Mouse (Mus musculus) MEL-GATA-1-ER (cell line): ENCODE results near the gene Dirc2.
A peak's percentile ranks its signal among the peaks of the same experiment; 100 is the strongest.

ENCODE experiments used
- DNase-seq: peaks from one replicate; pipeline ENCODE4 v3.0.0-alpha.2; 2012; ENCODE audit warnings: low read depth; ENCODE audit errors: extremely low read depth

Gene Dirc2

GRCm38 (mm10) chr16:35768785-35769642 lies at the start of gene Dirc2:
Dirc2 (minus strand) TSS chr16:35769356.
- no peak for DNase-seq

GRCm38 (mm10) chr16:35817255-35818089 lies 48.3 kb upstream of the Dirc2 start:
- peak; percentile 21 for DNase-seq

GRCm38 (mm10) chr16:35813119-35813518 lies 44.0 kb upstream of the Dirc2 start:
- no peak for DNase-seq

GRCm38 (mm10) chr16:35808838-35809237 lies 39.7 kb upstream of the Dirc2 start:
- no peak for DNase-seq

DNA sequence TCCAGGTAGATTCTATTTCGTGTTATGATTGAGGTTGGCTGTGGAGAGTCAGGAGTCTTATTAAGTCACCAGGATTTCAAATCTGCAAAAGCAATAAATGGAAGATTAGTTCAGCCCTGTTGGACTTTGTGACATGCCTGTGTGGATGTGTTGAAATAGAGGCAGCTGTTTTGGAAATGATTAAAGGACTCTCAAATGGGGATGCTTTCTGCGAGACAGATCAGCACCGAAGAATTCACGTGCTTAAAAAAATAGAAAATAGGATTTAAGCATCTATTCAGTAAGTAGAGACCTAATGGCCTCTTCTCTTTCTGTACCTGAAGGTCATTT lies 38.5 kb upstream of the Dirc2 start:
- no peak for DNase-seq

DNA sequence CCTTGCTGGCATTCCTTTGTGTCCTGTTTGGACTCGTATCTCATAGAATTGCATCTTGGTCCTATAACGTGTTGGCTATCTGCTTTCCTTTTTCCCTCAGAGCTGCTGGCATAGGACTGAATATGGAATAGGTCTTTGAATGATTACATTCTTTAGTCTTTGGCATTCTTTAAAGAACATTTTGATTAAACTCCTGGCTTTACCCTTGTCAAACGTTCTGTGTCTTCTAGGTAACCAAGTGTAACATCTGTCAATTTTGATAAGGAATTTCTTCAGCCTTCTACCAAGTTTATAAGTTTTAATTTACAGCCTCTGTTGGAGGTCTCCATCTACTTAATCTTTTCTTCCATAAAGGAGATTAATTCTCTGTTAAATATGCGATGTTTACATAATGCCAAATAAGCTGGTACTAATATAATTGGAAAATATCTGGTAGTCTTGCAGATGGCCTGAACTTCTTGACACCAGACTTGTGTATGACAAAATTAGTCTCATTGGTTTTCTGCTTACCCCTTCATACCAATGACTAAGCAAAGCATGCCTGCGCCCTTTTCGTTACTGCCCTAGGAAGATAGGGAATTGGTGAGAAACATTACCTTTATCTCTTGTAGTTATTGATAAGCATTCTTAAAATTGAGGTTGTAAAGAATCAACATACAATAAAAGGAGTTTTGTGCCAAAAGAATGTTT lies 38.0 kb upstream of the Dirc2 start:
- no peak for DNase-seq

- no peak for DNase-seq
Observed at GRCm38 (mm10) chr16:35803723-35804122, 34.6 kb upstream of the Dirc2 start.

- DNase-seq = no peak
Observed at GRCm38 (mm10) chr16:35802163-35802562, 33.0 kb upstream of the Dirc2 start.

- no peak for DNase-seq
Observed at GRCm38 (mm10) chr16:35791962-35792521, 22.9 kb upstream of the Dirc2 start.

GRCm38 (mm10) chr16:35788330-35788729 lies 19.2 kb upstream of the Dirc2 start:
- no peak for DNase-seq

- DNase-seq = no peak
Observed at GRCm38 (mm10) chr16:35787568-35788189, 18.5 kb upstream of the Dirc2 start.

GRCm38 (mm10) chr16:35787163-35787562 lies 18.0 kb upstream of the Dirc2 start:
- DNase-seq = no peak

DNA sequence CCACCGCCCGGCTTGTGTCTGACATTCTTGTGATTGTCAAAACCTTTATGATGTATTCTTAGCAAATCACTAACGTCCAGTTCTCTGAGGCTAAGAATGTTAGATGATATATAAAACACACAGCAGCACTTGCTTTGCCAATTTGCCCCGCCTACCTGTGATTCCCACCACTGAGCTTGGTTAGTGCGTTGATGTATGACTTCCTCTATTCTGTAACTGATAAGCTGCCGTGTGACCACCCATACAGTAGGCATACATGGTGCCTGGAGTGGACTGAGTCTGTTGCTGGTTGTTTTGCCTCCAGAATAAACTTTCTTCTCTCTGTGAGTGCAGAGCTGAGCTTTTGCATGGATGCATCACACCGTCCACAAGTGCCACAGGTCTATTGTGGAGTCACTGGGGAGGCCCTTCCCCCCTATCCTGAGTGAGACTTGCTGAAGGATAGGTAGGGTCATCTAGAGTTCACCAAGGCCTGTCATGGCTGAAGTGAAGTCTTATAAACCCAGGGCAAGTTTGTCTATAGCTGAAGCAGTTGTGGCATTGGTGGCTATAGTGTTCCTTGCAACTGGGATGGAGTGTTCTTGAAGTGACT lies 15.1 kb upstream of the Dirc2 start:
- DNase-seq = peak; percentile 64

DNA sequence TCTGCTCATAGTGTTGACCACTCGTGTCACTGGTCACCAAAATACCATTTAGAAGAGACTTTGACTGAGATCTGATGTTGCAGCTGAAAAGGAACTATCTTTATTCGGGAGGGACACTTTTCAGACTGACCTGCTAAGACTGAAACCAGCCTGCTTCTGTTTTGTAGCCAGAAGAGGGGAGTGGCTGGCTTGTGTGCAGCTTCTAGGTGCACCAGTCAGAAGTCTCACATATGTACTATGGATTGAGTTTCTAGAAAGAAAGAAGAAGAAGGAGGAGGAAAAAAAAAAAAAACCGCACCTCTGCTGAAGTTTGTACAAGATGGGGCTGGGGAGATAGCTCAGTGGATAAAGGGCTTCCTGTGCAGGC lies 14.0 kb upstream of the Dirc2 start:
- no peak for DNase-seq

GRCm38 (mm10) chr16:35782451-35783206 lies 13.5 kb upstream of the Dirc2 start:
- no peak for DNase-seq

GRCm38 (mm10) chr16:35781651-35782050 lies 12.5 kb upstream of the Dirc2 start:
- no peak for DNase-seq

DNA sequence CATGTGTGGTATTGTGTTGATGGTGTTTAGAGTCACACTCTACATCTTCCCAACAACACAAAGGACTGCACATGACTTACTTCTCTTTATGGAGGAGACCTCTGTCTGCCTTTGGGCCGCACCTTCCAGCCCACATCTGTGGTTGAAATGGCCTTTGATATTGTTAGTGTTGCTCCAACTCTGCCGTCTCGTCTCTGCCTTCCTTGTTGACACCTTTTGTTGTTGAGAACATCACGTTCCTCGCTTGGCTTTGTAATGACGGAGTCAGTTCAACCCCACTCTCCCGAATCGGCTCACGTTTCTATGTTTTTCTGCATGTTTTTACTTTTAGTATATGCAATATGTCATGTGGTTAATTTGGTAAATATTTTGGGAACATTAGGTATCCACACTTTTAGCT lies 11.9 kb upstream of the Dirc2 start:
- DNase-seq = no peak

GRCm38 (mm10) chr16:35779681-35780080 lies 10.5 kb upstream of the Dirc2 start:
- DNase-seq = no peak

DNA sequence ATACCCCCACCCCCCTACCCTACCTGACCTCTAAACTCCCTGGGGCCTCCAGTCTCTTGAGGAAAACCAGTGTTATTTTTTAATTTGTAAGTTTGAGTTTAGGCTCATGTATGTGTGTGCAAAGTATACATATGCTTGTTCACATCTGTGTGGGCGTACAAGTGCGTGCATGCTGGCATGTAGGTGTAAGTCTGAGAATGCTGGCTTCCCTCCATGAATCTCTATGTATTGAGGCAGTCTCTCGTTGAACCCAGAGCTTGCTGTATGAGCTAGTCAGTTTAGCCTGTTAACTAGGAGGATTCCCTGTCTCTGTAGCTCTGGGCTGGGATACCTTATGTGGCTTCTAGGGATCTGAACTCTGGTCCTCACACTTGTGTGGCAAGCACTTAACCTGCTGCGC lies 8.6 kb upstream of the Dirc2 start:
- DNase-seq = no peak

- DNase-seq = no peak
Observed at GRCm38 (mm10) chr16:35776737-35777136, 7.6 kb upstream of the Dirc2 start.
